Mouse (Mus musculus) monocyte, adult 2 months (primary cell): ENCODE measurements around the gene Amigo1.
A peak's percentile ranks its signal among the peaks of the same experiment; 100 is the strongest.

Experiments
- DNase-seq, 2 experiments: peaks; one replicate each; pipeline ENCODE4 v3.0.0; 2022; ENCODE audit warnings: low spot score in 2 of 2, low read depth in 1 of 2

Gene Amigo1

GRCm38 (mm10) chr3:108178756-108179715 lies 7.1 kb upstream of the Amigo1 start:
- DNase-seq: no peak

GRCm38 (mm10) chr3:108180514-108180913 lies 5.6 kb upstream of the Amigo1 start:
- no peak for DNase-seq

GRCm38 (mm10) chr3:108184742-108185141 lies 1.4 kb upstream of the Amigo1 start:
- no peak for DNase-seq

DNA sequence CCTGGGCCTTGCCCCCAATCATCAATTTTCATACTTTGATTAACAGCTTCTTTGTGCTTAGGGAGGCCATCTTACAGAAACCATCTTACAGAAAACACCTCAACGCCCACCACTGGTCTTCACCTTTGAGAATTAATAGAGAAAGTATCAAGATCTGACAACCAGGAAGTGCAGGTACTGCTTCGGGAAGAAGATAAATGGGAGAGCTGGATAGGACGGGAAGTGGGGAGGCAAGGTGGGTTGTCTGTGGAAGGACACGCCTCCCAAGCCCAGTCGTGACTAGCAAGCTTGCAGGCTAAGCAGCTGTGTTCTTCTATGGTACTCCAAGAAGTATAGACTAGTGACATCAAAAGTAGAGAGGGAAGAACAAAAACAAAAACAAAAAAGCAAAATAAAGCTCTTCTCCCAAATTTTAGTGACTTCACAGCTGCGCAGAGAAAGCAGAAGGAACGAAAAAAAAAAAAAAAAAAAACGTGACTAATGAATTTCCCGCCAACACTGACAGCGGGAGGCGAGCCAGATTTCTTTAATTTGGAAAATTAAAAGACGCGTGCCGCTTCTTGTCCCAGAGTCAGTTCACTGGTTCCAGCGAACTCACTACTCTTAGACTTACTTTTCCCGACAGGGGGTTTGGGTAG lies 556 bp upstream of the Amigo1 start:
- DNase-seq: no peak

- no peak for DNase-seq
These were observed 1.1 kb downstream of the Amigo1 start for GRCm38 (mm10) chr3:108187111-108187795.

GRCm38 (mm10) chr3:108188716-108189490 lies 2.8 kb downstream of the Amigo1 start:
- no peak for DNase-seq

DNA sequence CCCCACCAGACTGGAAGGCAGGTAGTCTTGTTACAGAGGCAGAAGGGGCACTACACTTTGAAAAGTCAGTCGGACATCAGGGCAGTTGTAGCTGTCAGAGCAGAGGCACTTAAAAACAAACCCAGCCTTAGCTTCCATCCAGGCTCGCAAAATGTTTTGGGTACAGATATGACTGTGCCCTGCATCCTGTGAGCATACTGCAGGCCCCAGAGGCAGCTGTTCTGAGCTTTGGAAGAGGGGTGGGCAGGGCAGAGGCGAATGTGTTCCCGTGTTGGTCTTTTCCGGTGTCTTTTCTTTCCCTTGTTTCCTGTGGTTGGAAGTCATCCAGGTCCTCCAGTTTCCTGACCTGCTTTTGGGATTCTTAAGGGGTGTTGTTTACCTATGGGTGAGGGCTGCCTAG lies 3.8 kb downstream of the Amigo1 start:
- no peak for DNase-seq

GRCm38 (mm10) chr3:108193686-108194085 lies 7.6 kb downstream of the Amigo1 start:
- DNase-seq: no peak

DNA sequence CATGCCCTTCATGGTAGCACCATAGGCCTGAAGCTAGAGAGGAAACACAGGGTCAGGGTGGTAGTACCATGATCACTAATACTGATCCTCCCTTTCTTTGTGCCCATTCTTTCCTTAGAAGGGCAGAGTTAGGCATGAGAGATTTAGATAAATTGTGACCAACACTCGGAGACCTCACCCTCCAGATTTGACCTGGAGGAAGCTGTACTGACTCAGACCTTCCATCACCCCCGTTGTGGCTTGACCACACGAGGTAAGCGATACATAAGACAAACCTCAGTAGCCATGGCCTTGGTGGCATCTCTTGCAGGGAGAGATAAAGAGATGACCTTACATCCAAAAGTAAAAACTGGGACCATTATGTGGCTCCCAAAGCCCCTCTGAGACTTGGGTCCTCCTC lies 9.2 kb downstream of the Amigo1 start:
- DNase-seq: no peak

DNA sequence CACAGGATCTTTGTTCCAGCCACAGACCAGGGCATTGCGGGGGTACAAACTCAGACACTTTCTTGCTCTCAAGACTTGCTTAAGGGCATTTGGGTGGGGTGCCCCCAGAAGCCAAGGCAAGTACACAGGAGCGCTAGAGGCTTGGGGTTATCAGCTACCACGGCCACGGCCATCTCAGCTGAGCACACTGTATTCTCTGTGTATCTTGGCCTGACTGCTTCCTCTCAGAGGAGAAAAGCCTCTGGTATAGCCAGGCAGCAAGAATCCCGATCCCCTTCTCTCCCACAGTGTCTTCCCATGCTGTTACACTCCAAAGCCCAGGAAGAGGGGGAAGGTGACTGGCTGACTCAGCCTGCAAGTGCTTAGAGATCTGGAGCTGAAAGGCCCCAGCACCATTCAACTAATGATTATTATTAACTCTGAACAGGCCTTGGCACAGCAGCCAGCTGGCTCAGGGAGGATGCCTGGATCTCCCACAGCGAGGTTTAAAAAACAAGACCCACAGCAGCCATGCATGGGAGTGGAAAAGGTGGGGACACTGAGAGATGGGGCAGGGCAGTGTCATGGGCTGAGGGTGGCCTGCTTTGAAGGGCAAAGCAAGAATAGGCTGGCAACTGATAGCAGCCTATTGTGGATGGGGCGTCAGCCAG lies 9.9 kb downstream of the Amigo1 start:
- DNase-seq: no peak

GRCm38 (mm10) chr3:108197066-108197497 lies 10.9 kb downstream of the Amigo1 start:
- no peak for DNase-seq

DNA sequence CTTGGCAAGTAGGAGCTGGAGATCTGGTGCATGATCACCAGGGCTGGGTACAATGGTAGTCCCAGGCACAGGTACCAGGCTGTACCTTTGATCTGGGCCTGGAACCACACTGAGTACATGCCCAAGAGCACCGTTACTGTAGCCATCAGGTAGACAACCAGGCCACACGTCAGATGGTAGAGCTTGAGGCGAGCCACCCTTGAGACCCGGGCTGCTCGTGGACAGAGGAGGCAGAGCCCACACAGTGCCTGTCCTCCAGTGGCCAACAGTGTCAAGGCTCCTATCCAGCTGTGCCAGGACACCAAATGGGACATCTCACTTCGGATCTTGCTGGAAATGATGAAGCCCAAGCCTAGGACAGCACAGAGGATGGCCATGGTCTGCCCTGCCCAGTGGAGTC lies 13.1 kb downstream of the Amigo1 start:
- no peak for DNase-seq

DNA sequence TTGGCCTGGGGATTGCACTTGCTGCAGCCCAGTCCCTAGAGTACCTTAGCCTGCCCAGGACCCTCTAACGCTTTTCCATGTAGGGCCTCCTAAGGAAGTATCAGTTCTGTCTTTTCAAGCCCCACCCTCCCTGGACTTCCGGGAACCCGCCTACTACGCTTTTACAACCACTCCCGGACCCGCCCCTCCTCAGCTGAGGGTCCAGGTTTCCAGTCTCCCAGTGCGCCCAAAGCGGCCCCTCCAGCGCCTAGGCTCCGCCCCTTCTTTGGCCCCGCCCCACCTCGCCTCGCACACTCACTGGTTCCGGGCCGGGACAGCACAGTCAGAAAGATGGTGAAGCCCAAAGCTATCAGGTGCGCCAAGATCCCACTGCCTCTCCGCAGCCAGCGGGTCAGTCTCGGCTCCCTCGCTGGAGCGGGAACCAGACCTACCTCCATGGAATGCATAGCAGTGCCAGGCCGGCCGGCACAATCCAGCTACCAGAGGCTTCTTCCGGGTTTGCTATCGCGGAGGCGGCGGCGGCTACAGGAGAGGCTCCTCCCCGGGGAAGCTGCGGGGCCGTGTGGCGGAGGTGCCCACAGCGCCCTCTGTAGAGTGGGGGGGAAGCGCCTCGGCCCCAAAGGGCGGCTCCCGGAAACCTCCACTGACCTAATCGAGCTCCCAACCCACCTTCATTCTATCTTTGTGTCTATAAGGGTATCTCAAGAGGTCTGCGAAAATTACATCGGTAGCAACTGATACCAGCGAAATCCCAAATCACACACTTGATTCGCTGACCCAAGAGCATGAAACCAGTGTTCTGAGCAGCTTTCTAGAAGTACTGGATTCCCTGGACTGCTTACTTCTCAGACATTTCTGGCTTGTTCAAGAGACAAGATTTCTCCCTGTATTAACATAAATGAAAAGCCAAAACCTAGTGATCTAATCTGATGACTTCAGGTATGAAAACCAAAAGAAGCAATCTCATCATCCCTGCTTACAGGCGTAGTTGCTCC lies 14.5 kb downstream of the Amigo1 start, which contains the start of gene Cyb561d1:
TSS of gene Cyb561d1 (minus strand) at position 884 of the 995 bp plus-strand sequence.
- DNase-seq: peak; percentile 88

DNA sequence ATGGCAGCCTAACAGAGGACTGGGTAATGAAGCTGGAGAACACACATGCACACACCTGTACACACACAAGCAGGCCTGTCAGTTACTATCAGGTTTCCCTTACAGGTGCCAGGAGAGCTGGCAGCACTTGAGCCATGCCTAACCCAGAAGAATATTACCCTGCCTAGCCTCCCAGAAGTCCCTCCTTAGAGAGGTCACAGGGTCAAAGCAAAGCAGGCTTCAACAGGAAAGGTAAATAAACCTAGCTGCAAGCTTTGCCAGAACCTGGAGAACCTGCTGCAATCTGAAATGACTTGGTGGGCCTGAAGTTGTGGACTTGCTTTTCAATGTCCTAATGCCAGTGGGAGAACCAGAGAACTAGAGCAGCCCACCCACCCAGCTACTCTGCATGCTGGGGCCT lies 16.4 kb downstream of the Amigo1 start:
- DNase-seq: no peak

- no peak for DNase-seq
These were observed 17.1 kb downstream of the Amigo1 start for GRCm38 (mm10) chr3:108203212-108203611.

- peak; percentile 38 to 68 for DNase-seq
These were observed 17.6 kb downstream of the Amigo1 start for GRCm38 (mm10) chr3:108203621-108204325.

DNA sequence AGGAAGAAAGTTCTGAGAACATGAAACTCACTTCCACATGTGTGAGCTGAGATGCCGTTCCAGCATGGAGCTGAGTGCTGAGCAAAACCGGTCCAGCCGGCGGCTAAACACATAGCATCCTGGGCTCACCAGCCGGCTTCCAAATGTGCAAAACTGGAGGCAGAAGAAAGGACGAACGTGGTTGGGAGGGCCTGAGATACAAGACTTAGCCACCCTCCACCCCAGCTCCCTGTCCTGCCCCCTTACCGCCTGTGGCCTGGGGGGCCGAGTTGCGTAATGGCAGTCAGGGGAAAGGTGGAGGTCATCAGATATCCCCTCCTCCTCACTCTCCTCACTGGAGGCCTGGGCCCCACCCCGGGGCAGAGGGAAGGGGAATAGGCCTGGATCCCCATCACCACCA lies 18.3 kb downstream of the Amigo1 start:
- DNase-seq: no peak

GRCm38 (mm10) chr3:108205601-108206000 lies 19.5 kb downstream of the Amigo1 start:
- no peak for DNase-seq
